Mouse (Mus musculus) G1E (cell line): ENCODE results near the gene Sec61a1.

Experiments used
- CTCF ChIP-seq: IDR thresholded peaks from 2 replicates; pipeline ENCODE4 v1.5.1; 2012; ENCODE audit warnings: low read depth, low read length, inconsistent platforms, mixed read lengths
- GATA1 ChIP-seq: IDR thresholded peaks from 2 replicates; pipeline ENCODE4 v1.6.1; 2012; ENCODE audit warnings: borderline replicate concordance, low read length, inconsistent platforms, mixed read lengths

GRCm38 (mm10) chr6:88559688-88560087 is 41.0 kb upstream of the Sec61a1 start:
- TF ChIP-seq CTCF (no peak), GATA1 (no peak)
